Mouse (Mus musculus): ENCODE results near the gene Atg101. TPM values are rescaled to one million over a fixed set of nuclear protein-coding genes. Genes with fewer than 3 reads are reported as not detected.
"Not testable (repeated sequence)": the region's sequence is repeated elsewhere in the genome, so short reads cannot be mapped to it uniquely, and the experiment has no call there.

The Atg101 gene
- polyA plus RNA-seq, 2 experiments = 47.2 to 56.0 TPM

DNA sequence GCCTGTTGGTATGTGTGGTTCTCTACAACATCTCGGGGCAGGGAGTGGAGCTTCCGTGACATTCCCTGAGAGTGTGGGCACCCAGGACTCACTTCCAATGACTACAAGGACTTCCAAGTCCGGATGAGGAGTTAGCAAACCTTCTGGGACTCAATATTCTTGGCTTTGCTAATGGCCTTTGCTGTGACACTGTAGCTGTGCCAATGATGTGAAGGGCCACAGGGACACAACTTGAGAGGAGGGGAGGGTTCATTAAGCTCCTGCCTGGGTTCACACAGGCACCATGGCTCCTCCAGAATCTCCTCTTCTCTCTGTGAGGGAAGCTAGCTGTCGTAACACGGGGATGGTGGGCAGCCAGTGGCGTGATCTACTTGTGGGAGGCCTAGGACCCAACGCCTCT, 38.6 kb downstream of the Atg101 start:
- Histone ChIP-seq H3K27ac (replicated peaks; ENCODE audit: low read depth, low read length) (no peak overlapping the region), H3K27me3 (ENCODE audit: control insufficient read depth, insufficient read depth, low read length) (no peaks in the 10 kb centered on the region), H3K4me1 (ENCODE audit: control insufficient read depth, insufficient read depth, low read length) (peaks cover 4% of the 10 kb centered on the region; the same call in 1 of the 2 replicates), H3K9me3 (ENCODE audit: control insufficient read depth, low read length) (no peaks in the 10 kb centered on the region), H3K4me2 (replicated peaks; ENCODE audit: low read depth, low read length, severe bottlenecking) (no peak overlapping the region), H3K36me3 (ENCODE audit: control insufficient read depth, insufficient read depth, low read length) (no peaks in the 10 kb centered on the region), H3K4me3 (replicated peaks; ENCODE audit: low read length) (no peak overlapping the region), H3K9ac (ENCODE audit: low read depth, low read length, severe bottlenecking) (no peak overlapping the region)
- TF ChIP-seq POLR2A (IDR thresholded peaks at IDR 0.05; ENCODE audit: borderline replicate concordance, extremely low read depth, insufficient read depth, insufficient read length) = no peak
- DNase-seq (ENCODE audit: low spot score) (no peak), ATAC-seq (ENCODE audit: low FRiP score, low read depth) (no peak)
- 84% methylated on average over 7 of the region's 7 CpGs for WGBS

- TF ChIP-seq POLR2A (IDR thresholded peaks at IDR 0.05; ENCODE audit: borderline replicate concordance, extremely low read depth, insufficient read depth, insufficient read length) = no peak
- Histone ChIP-seq H3K27ac (replicated peaks; ENCODE audit: low read depth, low read length) (no peak overlapping the region), H3K9ac (ENCODE audit: low read depth, low read length, severe bottlenecking) (no peak overlapping the region), H3K27me3 (ENCODE audit: control insufficient read depth, insufficient read depth, low read length) (no peaks in the 10 kb centered on the region), H3K9me3 (ENCODE audit: control insufficient read depth, low read length) (no peaks in the 10 kb centered on the region), H3K4me2 (replicated peaks; ENCODE audit: low read depth, low read length, severe bottlenecking) (no peak overlapping the region), H3K4me1 (ENCODE audit: control insufficient read depth, insufficient read depth, low read length) (peaks cover 4% of the 10 kb centered on the region; the same call in 1 of the 2 replicates), H3K4me3 (replicated peaks; ENCODE audit: low read length) (no peak overlapping the region), H3K36me3 (ENCODE audit: control insufficient read depth, insufficient read depth, low read length) (no peaks in the 10 kb centered on the region)
- no peak for ATAC-seq (ENCODE audit: low FRiP score, low read depth)
- no peak for DNase-seq (ENCODE audit: low spot score)
- WGBS = 95% methylated on average over 5 of the region's 5 CpGs
Observed at GRCm38 (mm10) chr15:101323511-101323910, 39.4 kb downstream of the Atg101 start.

- not testable (repeated sequence) for H3K36me3 ChIP-seq (ENCODE audit: control insufficient read depth, insufficient read depth, low read length); DNase-seq (ENCODE audit: low spot score); H3K4me1 ChIP-seq (ENCODE audit: control insufficient read depth, insufficient read depth, low read length); H3K27me3 ChIP-seq (ENCODE audit: control insufficient read depth, insufficient read depth, low read length); H3K4me2 ChIP-seq (replicated peaks; ENCODE audit: low read depth, low read length, severe bottlenecking); H3K9me3 ChIP-seq (ENCODE audit: control insufficient read depth, low read length); H3K9ac ChIP-seq (ENCODE audit: low read depth, low read length, severe bottlenecking); H3K27ac ChIP-seq (replicated peaks; ENCODE audit: low read depth, low read length); ATAC-seq (ENCODE audit: low FRiP score, low read depth); H3K4me3 ChIP-seq (replicated peaks; ENCODE audit: low read length)
Observed at GRCm38 (mm10) chr15:101324409-101324808, 40.3 kb downstream of the Atg101 start.

- Histone ChIP-seq H3K9ac (ENCODE audit: low read depth, low read length, severe bottlenecking) (no peak overlapping the region), H3K4me1 (ENCODE audit: control insufficient read depth, insufficient read depth, low read length) (no peaks in the 10 kb centered on the region), H3K4me2 (replicated peaks; ENCODE audit: low read depth, low read length, severe bottlenecking) (no peak overlapping the region), H3K9me3 (ENCODE audit: control insufficient read depth, low read length) (no peaks in the 10 kb centered on the region), H3K36me3 (ENCODE audit: control insufficient read depth, insufficient read depth, low read length) (no peaks in the 10 kb centered on the region), H3K27me3 (ENCODE audit: control insufficient read depth, insufficient read depth, low read length) (no peaks in the 10 kb centered on the region), H3K4me3 (replicated peaks; ENCODE audit: low read length) (no peak overlapping the region), H3K27ac (replicated peaks; ENCODE audit: low read depth, low read length) (no peak overlapping the region)
- TF ChIP-seq POLR2A (IDR thresholded peaks at IDR 0.05; ENCODE audit: borderline replicate concordance, extremely low read depth, insufficient read depth, insufficient read length) = no peak
- no peak for DNase-seq (ENCODE audit: low spot score)
- ATAC-seq (ENCODE audit: low FRiP score, low read depth) = no peak
- 42% methylated on average over 10 of the region's 10 CpGs for WGBS
Observed at GRCm38 (mm10) chr15:101325991-101326534, 42.0 kb downstream of the Atg101 start.

DNA sequence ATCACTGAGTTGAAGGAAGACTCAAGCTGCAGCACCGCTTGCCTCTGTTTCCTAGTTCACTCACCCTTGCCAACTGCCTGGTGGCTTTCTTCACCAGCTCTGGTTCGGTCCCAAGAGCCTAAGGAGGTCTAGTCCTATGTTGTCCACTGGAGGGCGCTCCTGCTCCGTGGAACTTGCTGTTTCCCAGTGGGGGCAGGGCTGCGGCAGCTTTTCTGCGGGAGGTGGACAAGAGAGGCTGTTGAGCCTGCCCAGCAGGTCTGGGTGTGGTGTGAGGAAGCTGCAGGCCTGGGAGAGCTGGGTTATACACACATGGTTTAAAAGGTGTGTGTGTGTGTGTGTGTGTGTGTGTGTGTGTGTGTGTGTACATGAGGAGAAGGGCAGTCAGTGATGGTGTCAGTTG, 43.2 kb downstream of the Atg101 start:
- no peak overlapping the region for H3K4me2 ChIP-seq (replicated peaks; ENCODE audit: low read depth, low read length, severe bottlenecking)
- H3K36me3 ChIP-seq (ENCODE audit: control insufficient read depth, insufficient read depth, low read length) = no peaks in the 10 kb centered on the region
- H3K27me3 ChIP-seq (ENCODE audit: control insufficient read depth, insufficient read depth, low read length) = no peaks in the 10 kb centered on the region
- H3K9me3 ChIP-seq (ENCODE audit: control insufficient read depth, low read length) = no peaks in the 10 kb centered on the region
- DNase-seq (ENCODE audit: low spot score) = peak; percentile 66
- no peaks in the 10 kb centered on the region for H3K4me1 ChIP-seq (ENCODE audit: control insufficient read depth, insufficient read depth, low read length)
- H3K9ac ChIP-seq (ENCODE audit: low read depth, low read length, severe bottlenecking) = no peak overlapping the region
- 0 out of 2 replicates have a peak, but pooled peaks have one; percentile 45 for ATAC-seq (ENCODE audit: low FRiP score, low read depth)
- 8% methylated on average over 6 of the region's 6 CpGs for WGBS
- no peak overlapping the region for H3K27ac ChIP-seq (replicated peaks; ENCODE audit: low read depth, low read length)
- H3K4me3 ChIP-seq (replicated peaks; ENCODE audit: low read length) = no peak overlapping the region
- TF ChIP-seq POLR2A (IDR thresholded peaks at IDR 0.05; ENCODE audit: borderline replicate concordance, extremely low read depth, insufficient read depth, insufficient read length) = no peak

Measured in limb, embryonic 14.5 days (tissue).